Mouse (Mus musculus) liver, embryonic 14.5 days (tissue): ENCODE data around the gene Maml1.

Experiments
- CTCF ChIP-seq: IDR thresholded peaks from 2 replicates; pipeline ENCODE4 v1.5.1; 2016; ENCODE audit warnings: antibody characterized with exemption, low read depth, control low read depth
- EP300 ChIP-seq: IDR thresholded peaks from 2 replicates; pipeline ENCODE4 v1.6.1; 2016; ENCODE audit warnings: antibody characterized with exemption, low read depth

- TF ChIP-seq CTCF, result no peak
- no peak for TF ChIP-seq EP300
Measured at GRCm38 (mm10) chr11:50277706-50278105, 14.4 kb downstream of the Maml1 start.
